ENCODE assay signal across 11 mouse cellular contexts in the genomic region with DNA sequence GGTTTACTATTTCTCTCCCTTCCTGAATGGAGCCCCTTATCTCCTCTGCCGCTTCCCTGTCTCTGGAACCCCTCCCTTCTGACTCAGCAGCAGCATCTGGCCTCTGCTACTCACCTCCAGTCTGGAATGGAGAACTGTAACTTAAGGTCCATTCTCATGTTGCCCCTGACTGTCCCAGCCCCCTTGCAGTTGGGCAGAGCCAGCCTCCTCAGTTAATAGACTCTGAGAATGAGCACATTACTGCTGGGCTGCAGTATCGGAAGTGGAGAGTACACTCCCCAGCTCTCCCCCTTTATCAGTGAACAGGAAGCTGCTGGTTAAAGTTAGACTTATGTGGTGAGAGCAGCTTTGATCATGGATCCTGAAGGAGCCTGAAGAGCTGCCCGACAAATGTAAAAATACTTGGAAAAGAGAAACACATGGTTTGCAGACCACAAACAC. TPM values are rescaled to one million over a fixed set of nuclear protein-coding genes. Genes with fewer than 3 reads are reported as not detected.
DNase-seq lines count a peak whose midpoint lies in the region; ATAC-seq and TF ChIP-seq lines count a peak whose summit lies in the region.
"Had no signal": no experiment of that assay in that cellular context is flagged by ENCODE, and none has a peak within 500 bp of the region (broad histone marks: within the 10 kb centered on the region; RNA-seq: fewer than 3 reads in every experiment).

No protein-coding gene starts in this region.

- no peak for TF ChIP-seq CTCF in spleen, adult 2 months (IDR thresholded peaks at IDR 0.05; ENCODE audit: extremely low read depth, insufficient read depth, insufficient read length, insufficient replicate concordance)

- peak; percentile 26 to 57 for DNase-seq in spleen, adult 2 months (ENCODE audit: low read depth in 1 of 2, low spot score in 2 of 2)
- no peak for DNase-seq in spleen, postnatal 10 days (ENCODE audit: low spot score in 2 of 2)
- peak; percentile 32 for DNase-seq in yolk sac, embryonic 10.5 days (ENCODE audit: low spot score)
- no peak for DNase-seq in retina, postnatal 1 day
- no peak for DNase-seq in cerebellum, postnatal 36 days
- DNase-seq: right cerebral cortex, adult 18-20 months had no signal

- 11% methylated on average over 3 of the region's 3 CpGs for WGBS in spleen, adult 2 months
- WGBS in liver, embryonic 12.5 days (ENCODE audit: insufficient replicate concordance), result 3% methylated on average over 3 of the region's 3 CpGs

- H3K27me3 ChIP-seq in spleen, adult 2 months (ENCODE audit: control insufficient read depth, insufficient read depth, low read length), result no peaks in the 10 kb centered on the region
- no peaks in the 10 kb centered on the region for H3K27me3 ChIP-seq in liver, embryonic 12.5 days (replicated peaks)
- H3K27me3 ChIP-seq: forebrain, embryonic 15.5 days; hindbrain, embryonic 15.5 days; limb, embryonic 12.5 days had no signal

- peak overlapping the region; percentile 50 for H3K9ac ChIP-seq in liver, embryonic 12.5 days
- H3K9ac ChIP-seq: forebrain, embryonic 15.5 days; hindbrain, embryonic 15.5 days; limb, embryonic 12.5 days had no signal

- peak; percentile 38; the same call in 1 of the 2 replicates for TF ChIP-seq POLR2A in spleen, adult 2 months (IDR thresholded peaks at IDR 0.05; ENCODE audit: low read depth, low read length)

- peaks cover 57% of the 10 kb centered on the region for H3K4me1 ChIP-seq in spleen, adult 2 months (ENCODE audit: control insufficient read depth, insufficient read depth, insufficient read length)
- peaks cover 41% of the 10 kb centered on the region for H3K4me1 ChIP-seq in liver, embryonic 12.5 days
- H3K4me1 ChIP-seq: forebrain, embryonic 15.5 days; hindbrain, embryonic 15.5 days had no signal

- peak overlapping the region; percentile 95 for H3K27ac ChIP-seq in spleen, adult 2 months (ENCODE audit: insufficient read depth, low read length)
- peak overlapping the region; percentile 75 for H3K27ac ChIP-seq in liver, embryonic 12.5 days
- H3K27ac ChIP-seq: forebrain, embryonic 15.5 days; hindbrain, embryonic 15.5 days; limb, embryonic 12.5 days had no signal

- peak overlapping the region; percentile 52 for H3K4me2 ChIP-seq in liver, embryonic 12.5 days
- H3K4me2 ChIP-seq: forebrain, embryonic 15.5 days; hindbrain, embryonic 15.5 days; limb, embryonic 12.5 days had no signal

- H3K9me3 ChIP-seq in liver, embryonic 12.5 days (replicated peaks), result no peaks in the 10 kb centered on the region
- H3K9me3 ChIP-seq: forebrain, embryonic 15.5 days; hindbrain, embryonic 15.5 days; limb, embryonic 12.5 days had no signal

- peak; percentile 77 for ATAC-seq in common myeloid progenitor, adult 5-6 weeks (replicated peaks; ENCODE audit: low read depth, poor library complexity, severe bottlenecking)
- ATAC-seq in liver, embryonic 12.5 days, result peak; percentile 83
- ATAC-seq: forebrain, embryonic 15.5 days had no signal

- peak overlapping the region; percentile 63 for H3K4me3 ChIP-seq in spleen, adult 2 months (ENCODE audit: extremely low read depth, insufficient read depth, insufficient read length)
- H3K4me3 ChIP-seq in liver, embryonic 12.5 days, result peak overlapping the region; percentile 10
- H3K4me3 ChIP-seq: forebrain, embryonic 15.5 days; hindbrain, embryonic 15.5 days; limb, embryonic 12.5 days had no signal

- H3K36me3 ChIP-seq in spleen, adult 2 months (ENCODE audit: control insufficient read depth, insufficient read depth, low read length), result no peaks in the 10 kb centered on the region
- H3K36me3 ChIP-seq in liver, embryonic 12.5 days, result no peaks in the 10 kb centered on the region
- H3K36me3 ChIP-seq: forebrain, embryonic 15.5 days; hindbrain, embryonic 15.5 days; limb, embryonic 12.5 days had no signal

RNA-seq across cellular contexts. Expression of a gene that starts 10.7 kb away (rescaled TPM):
- polyA plus RNA-seq in spleen, adult 2 months (2012; rRNA removed), result 198 and 350 TPM in 2 replicates
- total RNA-seq in common myeloid progenitor, adult 5-6 weeks (2017), result 71.4 and 79.8 TPM in 2 replicates
- 76.5 and 84.4 TPM in 2 replicates for polyA plus RNA-seq in liver, embryonic 12.5 days (2016; fragmentation: Nextera tagmentation; extraction: Ambion mirVana)

RNA-seq across cellular contexts. Expression of a gene that starts 46.6 kb away (rescaled TPM):
- polyA plus RNA-seq in spleen, adult 2 months (2012; rRNA removed), result 1.2 TPM in 2 replicates
- total RNA-seq in common myeloid progenitor, adult 5-6 weeks (2017), result 0.49 TPM in 1 of 2 replicates, not detected in the other
- polyA plus RNA-seq in liver, embryonic 12.5 days (2016; fragmentation: Nextera tagmentation; extraction: Ambion mirVana), result not detected in 2 replicates
- polyA plus RNA-seq: forebrain, embryonic 15.5 days; limb, embryonic 12.5 days had no signal

RNA-seq across cellular contexts. Expression of a gene that starts 58.6 kb away (rescaled TPM):
- polyA plus RNA-seq in spleen, adult 2 months (2012; rRNA removed), result 47.3 and 58.1 TPM in 2 replicates
- total RNA-seq in common myeloid progenitor, adult 5-6 weeks (2017), result 42.9 and 52.2 TPM in 2 replicates
- 0.08 and 0.12 TPM in 2 replicates for polyA plus RNA-seq in liver, embryonic 12.5 days (2016; fragmentation: Nextera tagmentation; extraction: Ambion mirVana)

Comparison
In these comparisons a context has a peak if more than half of its experiments do, and no peak if none do; other contexts are left out.
1. DNase-seq: peak in spleen, adult 2 months (2 of 2) and yolk sac, embryonic 10.5 days (single experiment); none in spleen, postnatal 10 days (0 of 2), retina, postnatal 1 day (single experiment) and cerebellum, postnatal 36 days (0 of 2).
2. RNA of a gene that starts 58.6 kb away (polyA plus RNA-seq): 47.3 to 58.1 TPM in spleen, adult 2 months; 0.08 to 0.12 TPM in liver, embryonic 12.5 days; every median in the first group is over 10 times any median in the second.